Comparison of ENCODE assay signal across 9 mouse cellular contexts in the genomic region with DNA sequence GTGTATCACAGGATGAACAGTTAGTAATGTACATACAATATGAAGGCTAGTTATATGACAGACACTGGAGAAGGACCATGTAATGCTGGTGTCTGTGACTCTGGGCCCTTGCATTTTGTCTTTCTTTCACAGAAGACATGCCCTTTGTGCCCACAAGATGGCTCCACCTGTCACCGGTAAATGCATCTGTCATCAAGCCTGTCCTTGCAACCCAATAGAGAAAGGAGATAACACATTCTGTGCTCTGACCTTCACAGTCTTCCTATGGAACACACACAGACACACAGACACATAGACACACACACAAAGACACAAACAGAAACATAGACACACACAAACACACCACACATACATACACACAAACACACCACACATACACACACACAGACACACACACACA.
DNase-seq lines count a peak whose midpoint lies in the region; ATAC-seq and TF ChIP-seq lines count a peak whose summit lies in the region.
"Had no signal": no experiment of that assay in that cellular context is flagged by ENCODE, and none has a peak within 500 bp of the region (broad histone marks: within the 10 kb centered on the region; RNA-seq: fewer than 3 reads in every experiment).

No protein-coding gene starts in this region.

- WGBS in hindbrain, embryonic 10.5 days: 42% methylated on average over 1 of the region's 1 CpGs
- WGBS in hindbrain, embryonic 13.5 days: 50% methylated on average over 1 of the region's 1 CpGs
- 44% methylated on average over 1 of the region's 1 CpGs for WGBS in hindbrain, embryonic 15.5 days
- 54% methylated on average over 1 of the region's 1 CpGs for WGBS in thymus, adult 2 months

- no peaks in the 10 kb centered on the region for H3K9me3 ChIP-seq in hindbrain, embryonic 10.5 days
- H3K9me3 ChIP-seq in hindbrain, embryonic 13.5 days: 0 out of 2 replicates have a peak, but pooled peaks cover 5% of the 10 kb centered on the region
- H3K9me3 ChIP-seq in hindbrain, embryonic 15.5 days: no peaks in the 10 kb centered on the region
- H3K9me3 ChIP-seq: liver, embryonic 15.5 days had no signal

- H3K4me3 ChIP-seq in hindbrain, embryonic 10.5 days: no peak overlapping the region
- H3K4me3 ChIP-seq in hindbrain, embryonic 13.5 days: no peak overlapping the region
- no peak overlapping the region for H3K4me3 ChIP-seq in hindbrain, embryonic 15.5 days
- no peak overlapping the region for H3K4me3 ChIP-seq in thymus, adult 2 months (ENCODE audit: control insufficient read depth, insufficient read depth, low read length)
- H3K4me3 ChIP-seq: liver, embryonic 15.5 days had no signal

- no peak overlapping the region for H3K27ac ChIP-seq in hindbrain, embryonic 10.5 days
- no peak overlapping the region for H3K27ac ChIP-seq in hindbrain, embryonic 13.5 days
- no peak overlapping the region for H3K27ac ChIP-seq in hindbrain, embryonic 15.5 days (replicated peaks)
- H3K27ac ChIP-seq in thymus, adult 2 months (ENCODE audit: control insufficient read depth, insufficient read depth, low read length): no peak overlapping the region
- H3K27ac ChIP-seq: liver, embryonic 15.5 days had no signal

- DNase-seq in hindbrain, embryonic 10.5 days (ENCODE audit: low spot score): peak; percentile 14
- DNase-seq in 416B (ENCODE audit: low read depth) (peak; percentile 9), R1 (ENCODE audit: low read depth, low spot score) (peak; percentile 50)
- DNase-seq in right cerebral cortex, adult 2 months (ENCODE audit: low spot score in 2 of 2): peak; percentile 43 to 50
- no peak for DNase-seq in B cell, adult 2 months
- DNase-seq in thymus, adult 2 months: no peak

- TF ChIP-seq POLR2A in thymus, adult 2 months (IDR thresholded peaks at IDR 0.05; ENCODE audit: control insufficient read depth, extremely low read depth, insufficient read depth, low read length, poor library complexity): no peak

- H3K4me1 ChIP-seq in hindbrain, embryonic 10.5 days (replicated peaks): no peaks in the 10 kb centered on the region
- H3K4me1 ChIP-seq in hindbrain, embryonic 13.5 days (replicated peaks): no peaks in the 10 kb centered on the region
- no peaks in the 10 kb centered on the region for H3K4me1 ChIP-seq in hindbrain, embryonic 15.5 days (replicated peaks)
- no peaks in the 10 kb centered on the region for H3K4me1 ChIP-seq in thymus, adult 2 months (replicated peaks; ENCODE audit: control insufficient read depth, insufficient read depth, low read length)
- H3K4me1 ChIP-seq: liver, embryonic 15.5 days had no signal

- no peaks in the 10 kb centered on the region for H3K36me3 ChIP-seq in hindbrain, embryonic 10.5 days
- no peaks in the 10 kb centered on the region for H3K36me3 ChIP-seq in hindbrain, embryonic 13.5 days
- H3K36me3 ChIP-seq in hindbrain, embryonic 15.5 days: no peaks in the 10 kb centered on the region
- no peaks in the 10 kb centered on the region for H3K36me3 ChIP-seq in thymus, adult 2 months (ENCODE audit: control insufficient read depth, insufficient read depth, low read length)

- TF ChIP-seq CTCF in thymus, adult 2 months (IDR thresholded peaks at IDR 0.05; ENCODE audit: borderline replicate concordance, control insufficient read depth, extremely low read depth, insufficient read depth, low read length, poor library complexity): no peak

- no peak overlapping the region for H3K9ac ChIP-seq in hindbrain, embryonic 13.5 days
- H3K9ac ChIP-seq in hindbrain, embryonic 15.5 days: no peak overlapping the region
- H3K9ac ChIP-seq: liver, embryonic 15.5 days had no signal

- no peaks in the 10 kb centered on the region for H3K27me3 ChIP-seq in hindbrain, embryonic 10.5 days (ENCODE audit: insufficient read depth, poor library complexity, severe bottlenecking)
- H3K27me3 ChIP-seq in hindbrain, embryonic 13.5 days: no peaks in the 10 kb centered on the region
- no peaks in the 10 kb centered on the region for H3K27me3 ChIP-seq in hindbrain, embryonic 15.5 days
- H3K27me3 ChIP-seq in thymus, adult 2 months (ENCODE audit: control insufficient read depth, insufficient read depth, low read length): no peaks in the 10 kb centered on the region
- H3K27me3 ChIP-seq: liver, embryonic 15.5 days had no signal

- no peak overlapping the region for H3K4me2 ChIP-seq in hindbrain, embryonic 13.5 days
- no peak overlapping the region for H3K4me2 ChIP-seq in hindbrain, embryonic 15.5 days
- H3K4me2 ChIP-seq: liver, embryonic 15.5 days had no signal

- no peak for ATAC-seq in hindbrain, embryonic 13.5 days (ENCODE audit: low FRiP score)
- peak; percentile 59; the same call in 1 of the 2 replicates for ATAC-seq in hindbrain, embryonic 15.5 days (ENCODE audit: low FRiP score, low read depth)

Comparison
In these comparisons a context has a peak if more than half of its experiments do, and no peak if none do; other contexts are left out.
1. DNase-seq: peak in hindbrain, embryonic 10.5 days (single experiment), 416B (single experiment), R1 (single experiment) and right cerebral cortex, adult 2 months (2 of 2); none in B cell, adult 2 months (0 of 2) and thymus, adult 2 months (single experiment).